Mouse (Mus musculus) layer of hippocampus, postnatal 10 days (tissue): ENCODE data around the gene Rfxank. TPM values are rescaled to one million over a fixed set of nuclear protein-coding genes. Genes with fewer than 3 reads are reported as not detected.

Experiments
- DNase-seq, 2 experiments: peaks; one replicate each; pipeline ENCODE4 v3.0.0; 2021; ENCODE audit warnings: low spot score in 2 of 2
- long read RNA-seq: library from polyadenylated mRNA; stranded (forward); transcript quantifications from one replicate; pipeline ENCODE4 v2.0.0, GENCODE M21; 2023
- total RNA-seq, 2 experiments: library from RNA; stranded (reverse); gene quantifications; 2 replicates each; pipeline ENCODE4 v1.2.3; 2021

Rfxank gene
- 10 to 100 TPM; 10.5 to 12.0 TPM for total RNA-seq
- long read RNA-seq, transcript Rfxank-201 (9 exons, 3,609 nt), result major isoform, 5 of 11 reads
- long read RNA-seq, partial matches to known transcripts, result 0 of 11 reads
- long read RNA-seq, other reads (novel, unspliced or antisense), result 6 of 11 reads

DNA sequence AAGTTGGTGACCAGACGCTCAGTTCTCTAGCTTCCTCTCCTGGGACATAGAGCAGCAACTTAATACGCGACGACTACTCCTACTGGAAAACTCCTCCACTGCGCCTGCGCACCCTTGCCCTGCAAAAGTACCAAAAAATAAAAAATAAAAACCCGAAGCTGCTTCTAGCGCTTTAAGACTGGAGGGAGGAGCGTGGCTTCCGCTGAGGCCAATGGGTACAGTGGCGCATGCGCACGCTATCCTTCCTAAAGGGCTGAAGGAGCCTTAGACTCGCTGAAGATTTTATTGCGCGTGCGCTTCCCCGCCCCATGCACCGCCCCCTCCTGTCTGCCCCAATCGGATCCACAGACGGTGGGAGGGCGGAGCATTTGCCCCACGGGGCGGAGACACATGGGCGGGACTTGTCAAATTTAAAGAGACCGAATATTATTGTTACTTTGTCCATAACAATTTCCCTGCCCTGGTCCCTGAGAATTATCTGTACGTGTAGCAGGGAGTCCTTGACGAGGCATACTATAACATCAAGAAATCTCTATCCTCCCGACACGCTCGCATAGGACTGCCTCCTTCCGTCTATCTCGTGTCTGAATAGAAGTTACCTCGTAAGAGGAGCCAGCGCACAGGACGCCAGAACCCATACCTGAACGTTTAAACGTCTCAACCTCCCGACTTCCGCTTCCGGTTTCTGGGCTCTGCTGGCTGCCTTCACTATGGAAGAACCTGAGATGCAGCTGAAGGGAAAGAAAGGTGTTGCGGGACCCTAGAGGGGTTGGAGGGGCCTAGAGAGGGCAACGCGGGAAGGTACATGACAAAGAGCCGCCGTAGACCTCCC is at the start of gene Rfxank, which contains the start of the genes Borcs8 and Mef2b:
Gene Rfxank, minus strand, starts transcription at position 129 of the 832 bp plus-strand sequence.
Gene Borcs8, plus strand, starts transcription at position 474 of the 832 bp plus-strand sequence.
Gene Mef2b, plus strand, starts transcription at position 686 of the 832 bp plus-strand sequence.
- DNase-seq, result peak; percentile 97 to 98

DNA sequence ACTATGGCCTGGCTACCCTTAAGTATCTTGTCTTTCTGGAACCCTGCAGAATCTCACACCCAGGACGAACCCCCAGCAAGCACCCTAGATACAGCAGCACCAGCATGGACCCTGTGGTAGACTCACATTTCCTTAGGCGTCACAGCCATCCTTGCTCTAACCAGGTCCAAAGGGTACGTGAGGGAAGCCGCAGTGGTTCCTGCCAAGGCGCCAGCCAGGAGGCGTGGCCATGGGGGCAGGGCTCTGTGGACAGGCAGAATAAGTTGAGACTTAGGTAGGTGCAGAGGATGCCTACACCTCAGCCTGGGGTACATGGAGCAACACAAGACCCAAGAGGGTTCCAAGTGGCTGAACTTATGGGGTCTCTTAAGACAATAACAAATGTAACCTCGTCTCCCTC is 49.8 kb upstream of the Rfxank start:
- no peak for DNase-seq

DNA sequence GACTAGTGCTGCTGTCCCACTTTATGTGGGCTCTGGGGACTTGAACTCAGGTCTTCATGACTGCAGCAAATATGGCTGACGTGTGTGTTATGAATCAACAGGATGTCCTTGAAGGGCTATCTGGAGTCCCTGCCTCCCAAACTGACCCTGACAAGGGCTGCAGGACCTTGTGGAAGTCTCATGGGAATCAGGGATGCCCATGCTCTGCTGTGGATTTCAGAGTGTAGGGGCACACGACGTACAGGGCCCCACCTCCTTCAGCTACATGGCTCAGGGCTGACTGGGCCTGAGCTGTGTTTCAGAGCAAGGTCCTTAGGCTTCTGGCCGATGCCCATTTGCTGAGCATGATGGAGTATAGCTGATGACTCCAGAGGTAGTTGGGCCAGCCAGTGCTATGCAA is 44.2 kb upstream of the Rfxank start:
- no peak for DNase-seq

DNA sequence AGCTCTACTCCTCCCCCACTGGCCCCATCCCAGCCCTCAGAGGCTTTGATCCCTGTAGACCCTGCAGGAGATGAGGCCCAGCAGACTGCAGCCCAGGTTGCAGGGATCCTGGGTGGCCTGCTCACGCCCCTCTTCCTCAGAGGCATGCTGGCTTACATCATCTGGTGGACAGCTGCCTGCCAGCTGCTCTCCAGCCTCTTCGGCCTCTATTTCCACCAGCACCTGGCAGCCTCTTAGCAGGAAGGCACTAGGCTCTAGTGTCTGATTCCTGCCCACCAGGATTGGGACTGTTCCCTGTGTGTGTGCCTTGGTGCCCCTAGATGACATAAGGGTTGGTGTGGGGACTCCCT is 42.9 kb upstream of the Rfxank start:
- DNase-seq, result no peak

DNA sequence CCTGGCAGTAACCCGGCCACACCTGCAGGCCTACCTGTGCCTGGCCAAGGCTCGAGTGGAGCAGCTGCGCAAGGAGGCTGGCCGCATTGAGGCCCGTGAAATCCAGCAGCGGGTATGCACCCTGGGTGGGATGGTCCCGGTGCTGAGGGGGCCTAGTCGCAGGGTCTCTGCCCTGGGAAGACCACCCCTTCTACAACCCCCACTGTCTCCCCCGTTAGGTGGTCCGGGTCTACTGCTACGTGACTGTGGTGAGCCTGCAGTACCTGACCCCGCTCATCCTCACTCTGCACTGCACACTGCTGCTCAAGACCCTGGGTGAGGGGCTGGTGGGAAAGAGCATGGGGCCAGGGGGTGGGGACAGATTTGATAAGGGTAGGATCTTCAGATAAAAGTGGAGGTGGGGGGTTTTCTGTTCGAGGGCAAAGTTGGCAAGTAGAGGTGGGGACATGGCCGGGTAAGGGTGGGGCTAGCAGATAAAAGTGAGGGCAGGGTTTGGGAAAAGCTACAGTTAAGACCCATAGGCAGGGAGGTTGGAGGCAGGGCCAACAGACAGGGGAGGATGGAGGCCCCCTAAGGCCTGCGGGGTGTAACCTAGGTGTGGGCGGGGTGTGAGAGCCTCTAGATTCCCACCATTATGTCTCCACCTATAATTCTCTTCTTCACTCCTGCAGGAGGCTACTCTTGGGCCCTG is 42.4 kb upstream of the Rfxank start:
- no peak for DNase-seq

DNA sequence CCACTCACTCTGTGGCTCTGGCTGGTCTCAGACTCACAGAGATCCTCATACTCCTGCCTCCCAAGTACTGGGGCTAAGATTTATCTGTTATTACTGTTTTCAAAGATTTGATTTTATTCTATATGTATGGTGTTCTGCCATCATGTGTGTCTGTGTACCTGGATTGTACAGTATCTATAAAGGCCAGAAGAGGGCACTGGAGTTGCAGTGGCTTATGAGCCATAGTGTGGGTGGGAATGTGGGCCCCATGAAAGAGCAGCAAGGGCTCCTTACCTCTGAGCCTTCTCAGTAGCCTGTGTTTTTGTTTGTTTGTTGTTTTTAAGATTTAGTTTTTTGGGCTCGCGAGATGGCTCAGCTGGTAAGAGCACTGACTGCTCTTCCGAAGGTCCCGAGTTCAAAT is 40.1 kb upstream of the Rfxank start:
- no peak for DNase-seq

DNA sequence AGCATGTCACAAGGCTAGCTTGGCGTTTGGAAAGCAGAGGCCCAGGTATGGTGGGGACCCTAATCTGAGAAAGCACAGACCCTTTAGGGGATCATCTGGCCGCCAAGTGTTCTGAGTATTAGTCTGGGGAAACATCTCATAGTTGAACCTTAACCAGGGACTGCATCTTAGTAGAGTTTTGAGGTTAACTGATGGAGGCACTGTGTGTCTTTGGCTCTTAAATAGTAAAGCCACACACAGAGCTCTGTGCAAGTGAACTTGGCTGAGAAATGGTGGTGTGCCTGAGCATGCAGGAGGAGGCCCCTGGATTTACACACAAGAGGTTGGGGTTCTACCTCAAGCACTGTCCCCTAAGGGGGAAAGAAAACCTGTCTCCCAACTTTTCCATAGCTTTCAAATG is 39.3 kb upstream of the Rfxank start:
- no peak for DNase-seq

DNA sequence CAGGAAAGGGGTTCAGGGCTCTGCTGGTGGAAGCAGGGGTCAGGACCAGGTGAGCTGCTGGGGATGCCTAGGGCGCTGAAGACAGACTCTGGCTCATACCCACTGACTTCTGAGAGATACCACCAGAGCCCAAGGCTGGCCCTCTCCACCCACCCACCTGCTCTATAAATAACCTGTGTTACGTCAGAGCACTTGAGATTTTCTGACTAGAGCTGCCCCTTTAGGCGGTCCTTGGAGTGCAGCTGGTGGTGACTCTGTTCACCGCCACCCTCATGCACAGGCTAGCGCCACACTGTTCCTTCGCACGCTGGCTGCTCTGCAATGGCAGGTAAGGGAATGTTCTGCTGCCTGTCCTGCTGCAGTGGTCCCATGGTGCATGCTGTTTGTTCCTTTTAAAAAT is 35.1 kb upstream of the Rfxank start:
- no peak for DNase-seq

DNA sequence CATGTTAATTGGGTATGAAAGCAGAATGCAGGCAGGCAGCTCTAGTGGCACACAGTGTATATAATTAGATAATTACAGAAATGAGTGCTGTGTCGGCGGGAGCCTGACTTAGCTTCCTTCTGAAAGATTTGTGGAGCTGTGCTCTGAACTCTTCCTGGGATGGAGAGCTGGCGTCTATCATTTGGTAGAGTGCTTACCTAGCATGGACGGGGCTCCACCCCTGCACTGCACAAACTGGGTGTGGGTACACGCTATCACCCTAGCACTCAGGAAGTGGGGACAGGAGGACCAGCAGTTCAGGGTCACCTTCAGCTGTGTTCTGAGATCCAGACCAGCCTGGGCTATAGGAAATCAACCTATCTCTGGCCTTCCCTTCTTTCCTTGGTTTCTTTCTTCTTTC is 34.4 kb upstream of the Rfxank start:
- DNase-seq, result no peak

DNA sequence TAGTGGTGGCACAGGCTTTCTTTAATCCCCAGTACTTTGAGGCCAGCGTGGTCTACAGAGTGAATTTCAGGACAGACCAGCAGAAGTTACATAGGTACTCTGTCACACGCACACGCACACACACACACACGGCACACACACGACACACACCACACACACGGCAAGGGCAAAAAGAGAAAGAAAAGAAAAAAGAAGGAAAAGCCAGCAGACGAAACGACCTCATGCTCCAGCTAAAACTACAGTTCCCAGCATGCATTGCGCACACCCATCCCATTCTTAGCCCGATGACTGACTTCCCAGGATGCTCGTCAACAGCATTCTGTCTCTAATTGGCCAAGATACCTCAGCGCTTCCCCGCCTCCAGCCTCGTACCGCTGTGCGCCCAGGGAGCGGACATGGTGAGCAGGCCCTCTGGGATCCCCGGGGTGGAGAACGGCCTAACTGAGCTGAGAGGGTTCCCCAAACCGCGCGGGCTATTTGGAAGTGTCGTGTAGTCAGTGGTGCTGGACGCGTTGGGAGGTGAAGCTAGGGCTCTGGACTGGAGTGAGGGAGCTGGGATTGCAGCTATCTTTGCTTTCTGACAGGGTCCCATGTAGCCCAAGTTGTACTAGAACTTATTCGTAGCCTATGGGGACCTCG is 33.2 kb upstream of the Rfxank start, which contains the start of gene Tmem161a:
Gene Tmem161a, plus strand, starts transcription at position 314 of the 639 bp plus-strand sequence.
- DNase-seq, result peak; percentile 88 to 90

DNA sequence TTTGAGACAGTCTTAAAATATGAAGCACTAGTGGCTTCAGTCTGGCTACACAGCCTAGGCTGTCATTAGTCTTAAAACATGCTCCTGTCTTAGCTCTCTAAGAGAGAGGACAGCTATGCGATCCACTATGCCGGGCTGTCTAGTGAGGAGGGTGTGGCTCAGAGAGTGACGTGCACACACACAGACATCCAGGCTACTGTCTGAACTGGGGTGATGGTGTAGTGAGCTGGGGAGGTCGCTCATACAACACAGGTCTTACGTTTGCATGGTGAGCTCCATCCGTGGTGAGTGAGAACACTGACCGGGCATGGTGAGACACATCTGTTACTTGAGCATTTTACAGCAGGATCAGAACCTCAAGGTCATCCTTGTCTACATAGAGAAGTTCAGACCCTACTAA is 32.3 kb upstream of the Rfxank start:
- no peak for DNase-seq

DNA sequence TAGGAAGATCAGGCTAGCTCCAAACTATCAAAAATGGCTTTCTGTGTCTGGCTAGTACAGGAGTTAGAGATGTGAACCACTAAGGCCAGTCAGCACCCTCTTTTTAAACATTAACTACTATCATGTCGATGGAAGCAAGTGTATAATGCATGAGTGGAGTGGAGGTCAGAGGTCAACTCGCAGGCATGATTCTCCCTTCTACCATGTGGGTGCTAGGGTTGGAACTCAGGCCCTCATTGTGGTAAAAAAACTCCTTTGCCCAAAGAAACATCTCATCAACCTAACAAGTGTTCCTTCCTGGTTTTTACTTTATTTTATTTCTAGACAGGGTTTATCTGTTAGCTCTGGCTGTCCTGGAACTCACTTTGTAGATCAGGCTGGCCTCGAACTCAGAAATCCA is 31.8 kb upstream of the Rfxank start:
- no peak for DNase-seq

DNA sequence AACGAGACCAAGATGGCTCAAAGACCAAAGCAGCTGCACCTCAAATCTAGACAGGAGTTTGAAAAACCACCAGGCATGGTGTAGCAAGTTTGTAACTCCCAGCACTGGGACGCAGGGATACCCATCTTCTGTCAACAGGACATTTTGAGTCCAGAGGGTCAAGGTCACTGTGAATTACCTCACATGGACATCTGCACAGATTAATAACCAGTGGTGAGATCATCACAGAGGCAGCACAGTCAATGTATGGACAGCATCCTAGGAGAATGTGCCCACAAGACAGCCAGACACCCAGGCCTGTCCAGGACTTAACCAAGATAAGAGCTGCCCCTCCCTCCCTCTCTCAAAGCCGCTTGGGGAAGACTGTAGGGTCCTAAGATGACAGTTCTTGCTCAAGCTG is 31.2 kb upstream of the Rfxank start:
- DNase-seq, result no peak

DNA sequence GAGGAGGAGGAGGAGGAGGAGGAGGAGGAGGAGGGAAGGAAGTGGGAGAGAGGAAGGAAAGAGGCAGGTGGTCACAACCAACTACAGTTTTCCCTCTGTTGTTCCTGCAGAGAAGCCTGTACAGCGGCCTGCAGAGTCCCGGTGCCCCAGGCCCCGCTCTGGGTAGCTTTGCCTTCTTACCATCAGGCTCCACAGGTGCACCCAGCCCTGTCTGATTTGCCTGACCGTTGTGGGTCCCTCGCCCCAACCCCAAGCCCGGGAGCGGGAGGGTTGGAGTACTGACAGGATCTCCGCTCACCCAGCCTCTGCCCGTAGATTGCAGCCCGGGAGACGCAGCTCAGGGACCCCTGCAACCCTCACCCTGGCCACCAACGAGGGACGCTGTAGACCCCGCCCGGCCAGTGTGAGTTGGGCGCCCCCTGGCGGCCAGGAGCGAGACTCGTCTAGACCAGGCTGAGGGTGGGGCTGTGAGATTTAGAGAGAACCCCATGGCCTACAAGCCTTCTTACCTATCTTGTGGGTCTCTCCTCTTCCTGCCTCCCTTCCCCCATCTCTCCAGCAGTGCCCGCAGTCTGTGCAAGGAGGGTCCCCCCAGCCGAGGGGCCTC is 27.7 kb upstream of the Rfxank start:
- peak; percentile 77 to 81 for DNase-seq

DNA sequence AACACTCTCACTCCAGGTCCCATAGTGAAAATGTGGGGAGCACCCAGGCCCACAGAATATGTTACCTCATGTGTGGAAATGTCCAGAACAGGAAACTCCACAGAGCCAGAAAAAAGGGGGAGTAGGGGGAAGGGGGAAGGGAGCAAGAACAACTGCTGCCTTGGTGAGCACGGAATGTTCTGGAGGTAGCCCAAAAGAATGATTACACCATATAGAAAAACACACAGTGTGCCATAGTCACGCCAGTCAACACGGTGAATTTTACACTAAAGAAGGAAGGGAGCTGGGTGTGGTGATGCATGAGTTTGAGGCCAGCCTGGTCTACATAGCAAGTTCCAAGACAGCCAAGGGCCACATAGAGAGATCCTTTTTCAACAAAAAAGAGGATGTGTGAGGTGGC is 24.4 kb upstream of the Rfxank start:
- no peak for DNase-seq

DNA sequence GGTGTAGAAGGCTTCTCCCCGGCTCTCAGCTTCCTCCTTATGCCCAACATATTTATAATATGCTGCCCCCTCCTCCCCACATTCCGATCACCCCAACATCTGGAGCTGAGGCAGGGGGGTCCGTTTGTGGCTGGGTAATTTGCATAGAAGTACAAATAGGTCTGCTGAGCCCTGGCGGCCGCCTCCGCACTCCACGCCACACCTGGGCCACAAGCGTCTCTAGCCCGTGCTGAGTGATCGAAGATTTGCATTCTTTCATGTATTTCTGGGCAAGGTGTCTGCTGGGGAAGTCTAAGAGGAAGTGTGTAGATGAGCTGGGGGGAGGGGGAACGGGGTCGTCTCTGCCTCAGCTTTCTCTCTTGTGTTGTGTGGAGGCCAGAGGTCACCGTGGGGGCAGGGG is 21.1 kb upstream of the Rfxank start:
- DNase-seq, result no peak

DNA sequence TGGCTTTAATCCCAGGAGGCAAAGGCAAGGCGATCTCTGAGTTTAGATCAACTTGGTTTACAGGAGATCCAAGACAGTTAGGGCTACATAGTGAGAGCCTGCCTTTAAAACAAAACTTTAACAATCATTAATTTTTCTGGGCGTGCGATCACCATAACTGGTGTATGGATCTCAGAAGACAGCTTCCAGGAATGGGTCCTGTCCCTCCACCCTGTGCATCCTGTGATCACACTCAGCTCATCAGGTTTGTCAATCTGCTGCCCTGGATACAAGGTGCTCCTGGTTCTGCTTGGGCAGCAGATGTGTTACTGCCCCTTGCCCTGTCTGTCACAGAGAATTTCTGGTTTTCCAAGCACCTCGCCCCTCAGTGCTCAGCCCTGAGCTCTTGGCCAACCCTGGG is 20.3 kb upstream of the Rfxank start:
- DNase-seq, result no peak

DNA sequence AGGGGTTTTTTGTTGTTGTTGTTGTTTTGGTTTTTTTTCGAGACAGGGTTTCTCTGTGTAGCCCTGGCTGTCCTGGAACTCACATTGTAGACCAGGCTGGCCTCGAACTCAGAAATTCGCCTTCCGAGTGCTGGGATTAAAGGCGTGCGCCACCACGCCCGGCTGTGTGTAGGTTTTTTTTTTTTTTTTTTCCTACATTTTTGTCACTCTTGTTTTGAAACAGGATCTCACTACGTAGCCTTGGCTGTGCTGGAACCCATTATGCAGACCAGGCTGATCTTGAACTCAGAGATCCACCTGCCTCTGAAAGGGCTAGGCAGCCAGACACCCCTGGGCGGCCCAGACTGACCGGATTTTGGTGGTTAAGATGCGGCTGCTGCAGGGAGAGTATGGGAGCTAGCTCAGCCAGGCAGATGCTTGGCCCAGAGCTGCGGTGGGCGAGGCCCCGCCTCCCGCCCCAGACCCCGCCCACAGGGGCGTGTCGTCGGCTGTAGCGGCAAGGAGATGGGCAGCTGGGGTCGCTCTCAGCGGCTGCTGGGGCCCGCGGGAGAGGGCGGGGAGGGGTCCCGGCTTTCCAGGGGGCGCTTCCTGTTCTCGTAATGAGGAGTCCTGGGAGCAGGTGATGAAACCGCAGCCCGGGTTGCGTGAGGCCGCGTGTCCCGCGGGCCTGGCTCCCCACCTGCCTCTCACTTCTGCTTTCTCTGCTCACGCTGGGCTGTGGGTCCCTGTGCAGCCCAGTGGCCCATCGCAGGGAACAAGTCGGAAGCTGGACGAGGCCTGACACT is 19.3 kb upstream of the Rfxank start:
- DNase-seq, result peak; percentile 69 to 79

DNA sequence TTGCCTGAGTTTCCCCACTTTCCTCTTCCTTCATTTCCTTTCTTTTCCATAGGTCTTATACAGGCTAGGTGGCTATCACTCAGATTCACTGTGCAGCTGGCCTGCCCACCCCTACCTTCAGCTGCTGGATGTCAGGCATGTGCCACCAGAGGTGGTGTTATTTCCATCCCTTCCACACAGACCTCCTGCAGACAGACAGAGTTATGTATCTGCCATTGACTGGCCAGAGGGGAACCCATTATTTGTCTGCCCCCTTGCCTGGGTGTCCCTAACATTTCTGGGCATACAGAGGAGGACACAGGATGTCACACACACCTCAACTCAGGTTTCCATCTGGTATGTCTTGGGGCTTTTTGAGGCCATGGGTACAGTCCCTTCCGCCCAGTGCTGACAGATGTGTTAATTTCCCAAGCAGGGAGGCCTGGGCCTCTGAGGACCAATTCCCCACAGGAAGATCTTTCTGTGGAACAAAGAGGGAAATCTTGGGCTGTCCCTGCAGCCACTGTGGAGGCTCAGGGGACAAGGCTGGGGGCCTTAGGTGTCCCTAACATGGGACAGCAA is 18.4 kb upstream of the Rfxank start:
- DNase-seq, result no peak

DNA sequence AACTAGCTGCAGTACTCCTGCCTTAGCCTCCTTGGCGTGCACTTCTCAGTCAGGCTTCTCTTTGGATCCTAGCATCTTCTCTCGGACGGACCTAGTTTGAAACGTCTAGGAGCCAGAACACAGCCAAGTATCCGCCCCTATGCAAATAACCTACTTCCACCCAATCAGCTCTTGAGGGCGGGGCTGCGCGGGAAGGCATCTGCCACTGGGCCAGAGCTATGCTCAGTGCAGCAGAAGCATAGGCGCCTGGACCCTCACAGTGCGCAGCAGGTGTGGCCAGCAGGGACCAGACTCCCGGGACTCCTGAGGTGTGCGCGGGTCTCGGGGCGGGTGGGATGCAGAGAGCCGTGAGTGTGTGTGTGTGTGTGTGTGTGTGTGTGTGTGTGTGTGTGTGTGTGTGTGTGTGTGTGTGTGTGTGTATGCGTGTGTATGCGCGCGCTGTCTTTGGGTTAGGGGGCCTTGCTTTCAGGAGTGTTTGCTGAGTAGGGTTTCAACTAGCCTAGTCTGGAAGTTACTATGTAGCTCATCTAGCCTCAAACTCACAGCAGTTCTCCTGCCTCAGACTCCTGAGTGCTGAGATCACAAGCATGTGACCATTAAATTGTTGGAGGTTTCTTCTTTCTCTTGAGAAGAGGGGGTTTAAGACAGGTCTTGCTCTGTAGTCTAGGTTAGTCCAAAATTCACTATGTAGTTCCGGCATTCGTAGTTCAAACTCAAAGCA is 13.7 kb upstream of the Rfxank start:
- peak; percentile 57 to 67 for DNase-seq
